Mouse (Mus musculus): ENCODE results near the gene Snupn.

GRCm38 (mm10) chr9:57017631-57018030, 67.0 kb downstream of the Snupn start:
- TF ChIP-seq GATA1 (IDR thresholded peaks at IDR 0.05; ENCODE audit: low read length), result no peak
- TF ChIP-seq TAL1 (IDR thresholded peaks at IDR 0.05; ENCODE audit: low read length), result no peak
